Mouse (Mus musculus): ENCODE measurements around the gene Asxl2.

DNA sequence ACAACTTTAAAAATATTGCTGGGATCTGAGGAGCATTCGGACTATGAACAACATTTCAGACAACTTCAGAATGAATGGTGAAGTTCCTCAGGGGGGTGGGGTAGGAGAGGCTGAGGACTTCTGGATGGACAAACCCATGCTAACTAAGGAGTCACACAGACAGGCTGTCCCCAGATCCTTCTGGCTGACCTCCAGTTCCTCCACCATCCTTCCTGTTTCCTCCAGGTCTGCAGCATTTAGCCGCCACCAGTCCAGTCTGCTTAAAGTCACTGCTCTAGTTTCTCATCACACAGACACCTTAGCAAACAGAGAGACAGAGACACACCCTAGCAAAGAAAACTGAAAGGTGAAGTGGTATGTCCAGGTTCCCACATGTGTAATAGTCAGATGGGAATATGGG, 2.5 kb upstream of the Asxl2 start:
- TF ChIP-seq POLR2A (IDR thresholded peaks at IDR 0.05; ENCODE audit: insufficient read length, low read depth) (no peak), SRF (IDR thresholded peaks at IDR 0.05; ENCODE audit: control insufficient read depth, insufficient read length, low read depth) (no peak), TCF3 (IDR thresholded peaks at IDR 0.05; ENCODE audit: insufficient read length, low read depth) (no peak), TCF12 (IDR thresholded peaks at IDR 0.05; ENCODE audit: insufficient read depth, poor library complexity, severe bottlenecking) (no peak), MYOG (IDR thresholded peaks at IDR 0.05; ENCODE audit: control insufficient read depth in 1 of 3, insufficient read depth in 1 of 3, insufficient read length in 2 of 3, low read depth in 2 of 3) (no peak), POLR2AphosphoS2 (IDR thresholded peaks at IDR 0.05; ENCODE audit: insufficient read length, low read depth) (no peak), CEBPB (IDR thresholded peaks at IDR 0.05; ENCODE audit: insufficient read depth, poor library complexity, severe bottlenecking) (no peak), MAX (IDR thresholded peaks at IDR 0.05; ENCODE audit: low read depth) (no peak), E2F4 (IDR thresholded peaks at IDR 0.05; ENCODE audit: insufficient read depth) (no peak), MYOD1 (IDR thresholded peaks at IDR 0.05; ENCODE audit: control insufficient read depth in 1 of 3, insufficient read length in 2 of 3, low read depth in 2 of 3) (no peak), USF1 (IDR thresholded peaks at IDR 0.05; ENCODE audit: low read depth) (no peak), REST (IDR thresholded peaks at IDR 0.05; ENCODE audit: insufficient read depth, insufficient read length) (no peak)
